Mouse (Mus musculus) liver, adult 2 months (tissue): ENCODE measurements around the gene Dync1i2. TPM values are rescaled to one million over a fixed set of nuclear protein-coding genes. Genes with fewer than 3 reads are reported as not detected.

Experiments
- DNase-seq: peaks from one replicate; pipeline ENCODE4 v3.0.0-alpha.2; 2011; ENCODE audit warnings: low read depth, low spot score; ENCODE audit errors: extremely low read depth
- H3K27ac ChIP-seq: fragments of 200-500 bp; replicated peaks from 2 replicates; pipeline ENCODE4 v1.5.1; 2012; ENCODE audit warnings: low read depth, mild to moderate bottlenecking, control low read depth, inconsistent platforms, low read length; ENCODE audit not compliant: insufficient read depth
- H3K27me3 ChIP-seq: fragments of 200-500 bp; 2 replicates; pipeline ENCODE4 v1.6.1; 2012; ENCODE audit warnings: mild to moderate bottlenecking, moderate library complexity, low read length, inconsistent platforms; ENCODE audit not compliant: control insufficient read depth, insufficient read depth
- H3K36me3 ChIP-seq: fragments of 200-500 bp; 2 replicates; pipeline ENCODE4 v1.6.1; 2012; ENCODE audit warnings: low read length, inconsistent platforms; ENCODE audit not compliant: control insufficient read depth, insufficient read depth
- H3K4me1 ChIP-seq: fragments of 200-500 bp; 2 replicates; pipeline ENCODE4 v1.6.1; 2011; ENCODE audit warnings: low read length; ENCODE audit not compliant: control insufficient read depth, insufficient read depth
- H3K4me3 ChIP-seq: fragments of 200-500 bp; 2 replicates; pipeline ENCODE4 v1.5.1; 2011; ENCODE audit warnings: low read depth, mild to moderate bottlenecking, control low read depth, low read length, moderate library complexity; ENCODE audit not compliant: insufficient read depth
- H3K79me2 ChIP-seq: fragments of 200-500 bp; 2 replicates; pipeline ENCODE4 v1.6.1; 2012; ENCODE audit warnings: inconsistent platforms, mild to moderate bottlenecking, low read length, moderate library complexity; ENCODE audit not compliant: control insufficient read depth, insufficient read depth
- H3K9ac ChIP-seq: fragments of 200-500 bp; 2 replicates; pipeline ENCODE4 v1.6.1; 2012; ENCODE audit warnings: low read depth, mild to moderate bottlenecking, control low read depth, inconsistent platforms, low read length
- CTCF ChIP-seq: fragments of 200-500 bp; IDR thresholded peaks from 2 replicates; pipeline ENCODE4 v1.5.1; 2011; ENCODE audit warnings: low read depth, low read length, control low read depth
- POLR2A ChIP-seq: fragments of 200-500 bp; IDR thresholded peaks from 2 replicates; pipeline ENCODE4 v1.6.1; 2011; ENCODE audit warnings: low read length, control low read depth; ENCODE audit not compliant: insufficient read depth; ENCODE audit errors: extremely low read depth
- WGBS: fragments of 180-500 bp; shearing (Covaris S2); methylation state at CpG from one replicate; pipeline ENCODE4 v1.1.7; 2018; 5-methylcytosine and 5-hydroxymethylcytosine counted together
- polyA plus RNA-seq: library from polyadenylated mRNA; depleted of rRNA; stranded (reverse); fragments of >200 nt; gene quantifications from 2 replicates; pipeline ENCODE4 v1.2.3, GENCODE M21; 2012
- total RNA-seq: library from RNA; depleted of rRNA; stranded (reverse); fragments of >200 nt; gene quantifications from 2 replicates; pipeline ENCODE4 v1.2.3, GENCODE M21; 2014

Gene Dync1i2
- total and polyA plus RNA-seq, 2 experiments: 9.1 to 23.0 TPM

GRCm38 (mm10) chr2:71294489-71294888, 83.0 kb downstream of the Dync1i2 start:
- peaks cover 34% of the 10 kb centered on the region for H3K36me3 ChIP-seq
- H3K4me3 ChIP-seq: no peak overlapping the region
- no peak for DNase-seq
- no peak overlapping the region for H3K27ac ChIP-seq
- WGBS: 69% methylated on average over 7 of the region's 7 CpGs
- H3K4me1 ChIP-seq: no peaks in the 10 kb centered on the region
- TF ChIP-seq CTCF: no peak
- TF ChIP-seq POLR2A: no peak
- no peaks in the 10 kb centered on the region for H3K79me2 ChIP-seq
- no peak overlapping the region for H3K9ac ChIP-seq
- H3K27me3 ChIP-seq: no peaks in the 10 kb centered on the region

GRCm38 (mm10) chr2:71295844-71296243, 84.3 kb downstream of the Dync1i2 start:
- Histone ChIP-seq H3K36me3 (peaks cover 34% of the 10 kb centered on the region), H3K27me3 (no peaks in the 10 kb centered on the region), H3K79me2 (no peaks in the 10 kb centered on the region), H3K27ac (no peak overlapping the region), H3K9ac (no peak overlapping the region), H3K4me1 (no peaks in the 10 kb centered on the region), H3K4me3 (no peak overlapping the region)
- TF ChIP-seq CTCF (no peak), POLR2A (no peak)
- DNase-seq: no peak
- 90% methylated on average over 12 of the region's 12 CpGs for WGBS

- WGBS: 95% methylated on average over 1 of the region's 1 CpGs
- H3K79me2 ChIP-seq: no peaks in the 10 kb centered on the region
- TF ChIP-seq CTCF: no peak
- no peak for TF ChIP-seq POLR2A
- H3K27ac ChIP-seq: no peak overlapping the region
- no peak overlapping the region for H3K4me3 ChIP-seq
- no peaks in the 10 kb centered on the region for H3K27me3 ChIP-seq
- H3K36me3 ChIP-seq: peaks cover 32% of the 10 kb centered on the region
- H3K4me1 ChIP-seq: no peaks in the 10 kb centered on the region
- H3K9ac ChIP-seq: no peak overlapping the region
- DNase-seq: no peak
Measured at GRCm38 (mm10) chr2:71297501-71297900, 86.0 kb downstream of the Dync1i2 start.

GRCm38 (mm10) chr2:71298729-71299128, 87.2 kb downstream of the Dync1i2 start:
- H3K27me3 ChIP-seq: no peaks in the 10 kb centered on the region
- H3K4me3 ChIP-seq: no peak overlapping the region
- H3K79me2 ChIP-seq: no peaks in the 10 kb centered on the region
- WGBS: 100% methylated on average over 1 of the region's 1 CpGs
- no peak for DNase-seq
- H3K36me3 ChIP-seq: peaks cover 29% of the 10 kb centered on the region
- H3K27ac ChIP-seq: no peak overlapping the region
- no peak overlapping the region for H3K9ac ChIP-seq
- no peaks in the 10 kb centered on the region for H3K4me1 ChIP-seq
- no peak for TF ChIP-seq POLR2A
- TF ChIP-seq CTCF: no peak

GRCm38 (mm10) chr2:71302156-71302663, 90.7 kb downstream of the Dync1i2 start:
- Histone ChIP-seq H3K4me1 (no peaks in the 10 kb centered on the region), H3K27ac (no peak overlapping the region), H3K4me3 (no peak overlapping the region), H3K9ac (no peak overlapping the region), H3K27me3 (no peaks in the 10 kb centered on the region), H3K79me2 (no peaks in the 10 kb centered on the region), H3K36me3 (peaks cover 13% of the 10 kb centered on the region)
- no peak for TF ChIP-seq CTCF
- no peak for TF ChIP-seq POLR2A
- peak; percentile 16 for DNase-seq
- 65% methylated on average over 3 of the region's 3 CpGs for WGBS

GRCm38 (mm10) chr2:71303221-71303620, 91.7 kb downstream of the Dync1i2 start:
- DNase-seq: no peak
- H3K9ac ChIP-seq: no peak overlapping the region
- H3K4me1 ChIP-seq: no peaks in the 10 kb centered on the region
- H3K27me3 ChIP-seq: no peaks in the 10 kb centered on the region
- H3K79me2 ChIP-seq: no peaks in the 10 kb centered on the region
- H3K27ac ChIP-seq: no peak overlapping the region
- no peak overlapping the region for H3K4me3 ChIP-seq
- TF ChIP-seq CTCF: no peak
- peaks cover 9% of the 10 kb centered on the region for H3K36me3 ChIP-seq
